Mouse (Mus musculus): ENCODE measurements around the gene Ubtd2. TPM values are rescaled to one million over a fixed set of nuclear protein-coding genes. Genes with fewer than 3 reads are reported as not detected.

The Ubtd2 gene
- polyA plus RNA-seq, 1 experiment = 1.6 TPM

DNA sequence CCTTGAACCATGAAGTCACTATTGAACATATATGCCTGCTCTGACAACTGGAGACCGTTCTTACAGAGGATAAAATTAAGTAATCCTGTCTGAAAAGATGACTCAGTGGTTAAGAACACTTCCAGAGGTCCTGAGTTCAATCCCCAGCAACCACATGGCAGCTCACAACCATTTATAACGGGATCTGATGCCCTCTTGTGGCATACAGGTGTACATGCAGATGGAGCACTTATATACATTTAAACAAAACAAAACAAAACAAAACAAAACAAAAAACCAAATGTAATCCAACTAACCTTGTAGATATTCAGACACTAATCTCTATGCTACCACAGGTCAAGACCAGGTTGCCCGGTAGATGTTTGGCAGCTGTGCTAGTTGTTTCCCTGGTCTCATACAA lies 32.3 kb downstream of the Ubtd2 start:
- Histone ChIP-seq H3K27me3 (ENCODE audit: control insufficient read depth, insufficient read depth, low read length) (no peaks in the 10 kb centered on the region), H3K36me3 (ENCODE audit: control insufficient read depth, insufficient read depth, low read length) (no peaks in the 10 kb centered on the region), H3K27ac (ENCODE audit: insufficient read depth, low read depth, low read length) (no peak overlapping the region), H3K4me1 (ENCODE audit: control insufficient read depth, insufficient read depth, insufficient read length, low read length) (peaks cover 4% of the 10 kb centered on the region; the same call in 1 of the 2 replicates), H3K4me3 (ENCODE audit: low read depth, low read length) (no peak overlapping the region)
- TF ChIP-seq CTCF (IDR thresholded peaks at IDR 0.05; ENCODE audit: extremely low read depth, insufficient read length, insufficient replicate concordance, low read depth, low read length) (no peak), POLR2A (IDR thresholded peaks at IDR 0.05; ENCODE audit: low read depth, low read length) (no peak)
- WGBS = 93% methylated on average over 3 of the region's 3 CpGs

DNA sequence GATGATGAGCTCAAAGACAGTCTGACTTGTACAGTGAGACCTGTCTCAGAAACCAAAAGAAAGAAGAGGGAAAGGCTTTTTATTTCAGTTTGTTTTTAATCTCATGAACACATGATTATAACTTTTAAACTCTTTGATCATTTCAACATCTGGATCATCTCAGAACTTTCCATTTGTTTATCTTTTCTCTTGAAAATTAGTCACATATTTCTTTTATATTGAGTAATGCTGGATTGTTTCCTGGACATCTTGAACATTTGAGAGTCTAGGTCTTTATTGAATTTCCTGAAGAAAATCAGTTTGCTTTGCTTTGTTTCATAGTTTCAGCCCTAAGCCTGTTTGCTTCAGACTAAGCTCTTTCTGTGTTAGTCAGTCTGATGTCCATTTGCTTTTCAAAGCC lies 33.2 kb downstream of the Ubtd2 start:
- Histone ChIP-seq H3K36me3 (ENCODE audit: control insufficient read depth, insufficient read depth, low read length) (no peaks in the 10 kb centered on the region), H3K4me1 (ENCODE audit: control insufficient read depth, insufficient read depth, insufficient read length, low read length) (peaks cover 4% of the 10 kb centered on the region; the same call in 1 of the 2 replicates), H3K27me3 (ENCODE audit: control insufficient read depth, insufficient read depth, low read length) (no peaks in the 10 kb centered on the region), H3K27ac (ENCODE audit: insufficient read depth, low read depth, low read length) (no peak overlapping the region), H3K4me3 (ENCODE audit: low read depth, low read length) (no peak overlapping the region)
- no peak for TF ChIP-seq POLR2A (IDR thresholded peaks at IDR 0.05; ENCODE audit: low read depth, low read length)
- TF ChIP-seq CTCF (IDR thresholded peaks at IDR 0.05; ENCODE audit: extremely low read depth, insufficient read length, insufficient replicate concordance, low read depth, low read length) = no peak

DNA sequence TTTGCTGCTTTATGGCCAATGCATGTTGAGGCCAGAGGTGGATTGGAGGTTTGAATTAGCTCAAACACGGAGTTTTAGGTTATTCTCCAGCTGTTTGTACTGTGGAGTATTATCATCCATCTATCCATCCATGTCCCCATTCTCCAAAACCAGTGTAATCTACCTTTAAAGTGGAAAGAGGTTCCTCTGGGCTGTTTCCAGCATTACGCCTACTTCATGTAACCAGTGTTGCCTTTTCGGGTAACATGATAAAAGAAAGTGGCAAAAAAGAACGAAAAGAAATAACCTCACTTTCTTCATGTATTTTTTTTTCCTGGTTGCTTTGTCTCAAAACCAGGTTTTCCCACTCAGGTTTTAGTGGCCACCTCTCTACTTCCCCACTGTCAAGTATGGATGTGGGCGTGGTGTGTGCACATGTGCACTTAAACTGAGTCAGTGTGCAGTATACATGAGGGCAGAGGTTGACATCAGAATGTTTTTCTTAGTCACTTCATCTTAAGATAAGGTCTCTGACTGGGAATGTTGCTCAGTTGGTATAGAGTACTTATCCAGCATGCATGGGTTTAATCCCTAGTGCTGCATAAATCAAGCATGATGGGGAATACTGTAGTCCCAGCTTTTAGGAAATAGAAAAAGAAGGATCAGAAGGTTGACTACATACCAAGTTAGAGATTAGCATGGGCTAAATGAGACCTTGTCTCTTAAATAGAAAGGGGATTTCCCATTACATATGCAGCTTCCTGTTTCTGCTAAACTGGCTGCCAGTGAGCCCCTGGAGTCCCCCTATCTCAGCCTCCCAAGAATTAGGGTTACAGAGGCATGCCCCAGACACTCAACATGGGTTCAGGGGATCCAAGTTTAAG lies 33.9 kb downstream of the Ubtd2 start:
- Histone ChIP-seq H3K4me3 (ENCODE audit: low read depth, low read length) (no peak overlapping the region), H3K27ac (ENCODE audit: insufficient read depth, low read depth, low read length) (no peak overlapping the region), H3K36me3 (ENCODE audit: control insufficient read depth, insufficient read depth, low read length) (no peaks in the 10 kb centered on the region), H3K4me1 (ENCODE audit: control insufficient read depth, insufficient read depth, insufficient read length, low read length) (peaks cover 4% of the 10 kb centered on the region; the same call in 1 of the 2 replicates), H3K27me3 (ENCODE audit: control insufficient read depth, insufficient read depth, low read length) (no peaks in the 10 kb centered on the region)
- WGBS = 69% methylated on average over 5 of the region's 5 CpGs
- TF ChIP-seq POLR2A (IDR thresholded peaks at IDR 0.05; ENCODE audit: low read depth, low read length) (no peak), CTCF (IDR thresholded peaks at IDR 0.05; ENCODE audit: extremely low read depth, insufficient read length, insufficient replicate concordance, low read depth, low read length) (no peak)

DNA sequence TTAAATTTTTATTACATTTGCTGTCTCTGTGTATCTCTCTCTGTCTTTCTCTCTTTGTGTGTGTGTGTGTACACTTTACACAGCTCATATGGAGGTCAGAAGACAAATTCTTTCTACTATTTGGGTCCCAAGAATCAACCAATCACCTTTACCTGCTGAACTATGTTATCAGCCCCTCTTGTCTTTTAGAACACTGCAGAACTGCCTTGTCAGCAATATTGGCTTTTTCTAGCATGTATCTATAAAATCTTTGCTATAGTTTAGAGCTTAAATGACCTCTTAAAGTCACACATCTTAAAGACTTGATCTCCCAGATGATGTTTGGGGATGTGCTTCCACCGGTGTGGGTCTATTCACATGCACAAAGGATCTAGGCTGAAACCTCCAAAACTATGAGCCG lies 35.9 kb downstream of the Ubtd2 start:
- H3K4me3 ChIP-seq (ENCODE audit: low read depth, low read length) = no peak overlapping the region
- no peak overlapping the region for H3K27ac ChIP-seq (ENCODE audit: insufficient read depth, low read depth, low read length)
- 94% methylated on average over 2 of the region's 2 CpGs for WGBS
- peaks cover 4% of the 10 kb centered on the region; the same call in 1 of the 2 replicates for H3K4me1 ChIP-seq (ENCODE audit: control insufficient read depth, insufficient read depth, insufficient read length, low read length)
- no peak for TF ChIP-seq POLR2A (IDR thresholded peaks at IDR 0.05; ENCODE audit: low read depth, low read length)
- no peak for TF ChIP-seq CTCF (IDR thresholded peaks at IDR 0.05; ENCODE audit: extremely low read depth, insufficient read length, insufficient replicate concordance, low read depth, low read length)
- no peaks in the 10 kb centered on the region for H3K27me3 ChIP-seq (ENCODE audit: control insufficient read depth, insufficient read depth, low read length)
- H3K36me3 ChIP-seq (ENCODE audit: control insufficient read depth, insufficient read depth, low read length) = no peaks in the 10 kb centered on the region

DNA sequence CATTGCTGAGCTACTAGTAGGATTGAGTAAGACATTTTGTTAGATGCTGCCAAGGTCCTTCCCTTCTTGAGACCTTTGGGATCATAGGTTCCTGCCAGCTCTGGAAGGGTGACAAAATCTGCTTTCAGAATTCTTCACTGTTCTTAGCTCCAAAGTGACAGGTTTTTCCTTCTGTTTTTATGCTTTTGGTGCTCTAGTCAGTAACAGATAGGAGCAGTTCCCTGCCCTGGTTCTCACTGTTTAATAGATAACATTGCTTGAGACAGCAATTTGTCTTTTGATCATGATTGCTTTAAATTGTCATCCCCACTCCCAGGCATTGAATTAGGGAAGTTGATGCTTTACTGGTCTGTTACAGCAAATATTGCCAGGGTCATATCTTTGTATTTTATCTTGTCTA lies 38.1 kb downstream of the Ubtd2 start:
- Histone ChIP-seq H3K4me3 (ENCODE audit: low read depth, low read length) (no peak overlapping the region), H3K27ac (ENCODE audit: insufficient read depth, low read depth, low read length) (no peak overlapping the region), H3K27me3 (ENCODE audit: control insufficient read depth, insufficient read depth, low read length) (no peaks in the 10 kb centered on the region), H3K4me1 (ENCODE audit: control insufficient read depth, insufficient read depth, insufficient read length, low read length) (peaks cover 4% of the 10 kb centered on the region; the same call in 1 of the 2 replicates), H3K36me3 (ENCODE audit: control insufficient read depth, insufficient read depth, low read length) (no peaks in the 10 kb centered on the region)
- TF ChIP-seq CTCF (IDR thresholded peaks at IDR 0.05; ENCODE audit: extremely low read depth, insufficient read length, insufficient replicate concordance, low read depth, low read length) (no peak), POLR2A (IDR thresholded peaks at IDR 0.05; ENCODE audit: low read depth, low read length) (no peak)

DNA sequence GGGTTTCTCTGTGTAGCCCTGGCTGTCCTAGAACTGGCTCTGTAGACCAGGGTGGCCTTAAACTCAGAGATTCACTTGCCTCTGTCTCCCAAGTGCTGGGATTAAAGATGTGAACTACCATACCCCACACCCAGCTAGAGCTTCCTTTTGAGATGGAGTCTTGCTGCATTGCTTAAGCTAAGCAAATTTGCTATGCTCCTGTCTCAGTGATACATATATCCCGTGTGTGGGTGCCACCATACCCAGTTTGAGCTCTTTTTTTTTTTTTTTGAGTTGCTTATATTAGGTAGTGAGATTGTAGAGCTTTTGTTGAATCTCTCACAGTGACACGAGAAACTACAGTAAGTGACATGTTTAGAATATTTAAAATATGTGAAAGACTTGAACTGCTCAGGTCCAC lies 40.1 kb downstream of the Ubtd2 start:
- no peak for TF ChIP-seq CTCF (IDR thresholded peaks at IDR 0.05; ENCODE audit: extremely low read depth, insufficient read length, insufficient replicate concordance, low read depth, low read length)
- TF ChIP-seq POLR2A (IDR thresholded peaks at IDR 0.05; ENCODE audit: low read depth, low read length) = no peak
- Histone ChIP-seq H3K36me3 (ENCODE audit: control insufficient read depth, insufficient read depth, low read length) (0 out of 2 replicates have a peak, but pooled peaks cover 2% of the 10 kb centered on the region), H3K27me3 (ENCODE audit: control insufficient read depth, insufficient read depth, low read length) (no peaks in the 10 kb centered on the region), H3K4me3 (ENCODE audit: low read depth, low read length) (no peak overlapping the region), H3K4me1 (ENCODE audit: control insufficient read depth, insufficient read depth, insufficient read length, low read length) (no peaks in the 10 kb centered on the region), H3K27ac (ENCODE audit: insufficient read depth, low read depth, low read length) (no peak overlapping the region)
- 77% methylated on average over 2 of the region's 2 CpGs for whole genome bisulfite sequencing

DNA sequence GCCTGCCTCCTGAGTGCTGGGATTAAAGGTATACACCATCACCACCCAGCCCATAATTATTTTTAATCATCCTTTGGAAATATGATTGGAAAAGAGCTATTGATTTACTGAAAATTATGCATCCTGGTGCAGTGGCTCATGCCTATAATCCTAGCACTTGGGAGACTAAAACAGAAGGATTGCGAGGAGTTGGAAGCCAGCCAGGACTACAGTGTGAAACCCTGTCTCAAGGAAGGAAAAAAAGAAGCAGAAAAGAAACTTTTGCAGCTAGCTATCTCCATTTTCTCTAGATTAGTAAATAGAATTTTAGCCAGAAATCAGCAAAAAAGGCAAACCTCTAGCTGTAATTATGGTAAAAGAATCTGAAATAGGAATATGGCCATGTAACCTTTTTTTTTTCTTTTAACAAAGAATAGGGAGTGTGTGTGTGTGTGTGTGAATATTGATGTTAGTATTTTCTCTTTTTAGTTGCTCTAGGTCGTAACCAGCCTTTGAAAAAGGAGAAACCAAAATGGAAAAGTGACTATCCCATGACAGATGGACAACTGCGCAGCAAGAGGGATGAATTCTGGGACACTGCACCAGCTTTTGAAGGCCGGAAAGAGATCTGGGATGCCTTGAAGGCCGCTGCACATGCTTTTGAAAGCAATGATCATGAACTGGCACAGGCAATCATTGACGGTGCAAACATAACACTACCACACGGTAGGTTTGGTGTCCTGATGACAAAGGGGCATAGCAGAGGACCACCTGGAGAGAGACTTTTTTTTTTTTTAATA lies 43.8 kb downstream of the Ubtd2 start:
- WGBS = 86% methylated on average over 7 of the region's 7 CpGs

More for the DNA sequence above, 43.8 kb downstream of the Ubtd2 start:
- Histone ChIP-seq H3K4me3 (ENCODE audit: low read depth, low read length) (no peak overlapping the region), H3K27me3 (ENCODE audit: control insufficient read depth, insufficient read depth, low read length) (no peaks in the 10 kb centered on the region), H3K27ac (ENCODE audit: insufficient read depth, low read depth, low read length) (no peak overlapping the region), H3K4me1 (ENCODE audit: control insufficient read depth, insufficient read depth, insufficient read length, low read length) (no peaks in the 10 kb centered on the region), H3K36me3 (ENCODE audit: control insufficient read depth, insufficient read depth, low read length) (0 out of 2 replicates have a peak, but pooled peaks cover 2% of the 10 kb centered on the region)
- no peak for TF ChIP-seq POLR2A (IDR thresholded peaks at IDR 0.05; ENCODE audit: low read depth, low read length)
- no peak for TF ChIP-seq CTCF (IDR thresholded peaks at IDR 0.05; ENCODE audit: extremely low read depth, insufficient read length, insufficient replicate concordance, low read depth, low read length)

All from small intestine, adult 2 months (tissue).